Mouse (Mus musculus): ENCODE results near the gene Layn.

DNA sequence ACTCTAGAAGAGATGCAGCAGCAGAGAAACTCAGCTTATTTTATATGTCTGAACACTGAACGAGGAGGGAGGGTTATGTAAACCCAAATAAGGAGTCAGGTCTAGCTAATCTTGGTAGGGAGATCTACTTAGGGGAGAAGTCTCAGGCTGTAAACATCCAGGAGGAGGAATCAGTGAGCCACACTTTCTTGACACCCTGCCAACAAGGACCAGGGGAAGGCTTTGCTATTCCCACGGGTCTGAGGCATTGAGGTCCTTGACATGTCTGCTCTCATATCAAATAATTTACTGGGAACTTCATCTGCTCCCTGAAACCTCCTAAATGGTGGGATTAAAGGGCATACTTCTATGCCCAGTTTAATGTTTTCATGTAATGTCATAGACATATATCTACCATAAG lies 19.4 kb upstream of the Layn start:
- no peak for TF ChIP-seq GATA1 (IDR thresholded peaks at IDR 0.05; ENCODE audit: borderline replicate concordance, low read length)
- no peak for TF ChIP-seq FLI1 (IDR thresholded peaks at IDR 0.05; ENCODE audit: low read length)
